ENCODE assay signal across 8 mouse cellular contexts in the genomic region with DNA sequence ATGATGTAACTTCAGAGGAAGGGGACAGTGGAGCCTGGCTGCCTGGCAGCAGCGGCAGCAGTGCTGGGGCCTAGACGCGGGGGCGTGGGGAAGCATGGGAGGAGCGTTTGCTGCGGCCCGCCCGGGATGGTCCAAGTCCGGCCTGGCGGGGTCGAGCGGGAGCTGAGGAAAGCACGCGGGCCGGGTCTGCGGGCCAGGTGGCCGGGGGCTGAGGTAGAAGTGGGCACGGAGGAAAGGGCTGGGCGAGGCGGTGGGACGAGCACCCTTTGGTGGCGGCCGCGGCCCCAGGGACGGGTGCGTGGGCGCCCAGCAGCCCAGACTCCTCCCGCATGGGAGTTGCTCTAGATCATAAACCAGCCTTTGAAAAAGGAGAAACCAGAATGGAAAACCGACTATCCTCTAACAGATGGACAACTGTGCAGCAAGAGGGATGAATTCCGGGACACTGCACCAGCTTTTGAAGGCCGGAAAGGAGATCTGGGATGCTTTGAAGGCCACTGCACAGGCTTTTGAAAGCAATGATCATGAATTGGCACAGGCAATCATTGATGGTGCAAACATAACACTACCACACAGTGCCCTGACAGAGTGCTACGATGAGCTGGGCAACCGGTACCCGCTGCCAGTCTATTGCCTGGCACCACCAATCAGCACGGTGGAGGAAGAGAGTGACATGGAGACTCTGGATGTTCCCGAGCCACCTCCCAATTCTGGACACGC. TPM values are rescaled to one million over a fixed set of nuclear protein-coding genes. Genes with fewer than 3 reads are reported as not detected.
DNase-seq lines count a peak whose midpoint lies in the region; ATAC-seq and TF ChIP-seq lines count a peak whose summit lies in the region.

No protein-coding gene starts in this region.

- no peak overlapping the region for H3K4me3 ChIP-seq in CH12.LX (replicated peaks in 1 of 3; ENCODE audit: low read depth in 2 of 3, low read length in 2 of 3, poor library complexity in 1 of 3)
- H3K4me3 ChIP-seq in kidney, embryonic 15.5 days (replicated peaks): peak overlapping the region; percentile 58
- peak overlapping the region; percentile 59 for H3K4me3 ChIP-seq in lung, adult 2 months (replicated peaks; ENCODE audit: extremely low read depth, low read depth, low read length)
- peak overlapping the region; percentile 22; the same call in 1 of the 2 replicates for H3K4me3 ChIP-seq in neural tube, embryonic 14.5 days (ENCODE audit: low read depth, low read length)

- H3K4me2 ChIP-seq in CH12.LX (ENCODE audit: insufficient read depth, low read depth, poor library complexity, severe bottlenecking): no peak overlapping the region
- peak overlapping the region; percentile 90 for H3K4me2 ChIP-seq in kidney, embryonic 15.5 days
- H3K4me2 ChIP-seq in neural tube, embryonic 14.5 days (ENCODE audit: low read depth, low read length): peak overlapping the region; percentile 55

- H3K36me3 ChIP-seq in CH12.LX (replicated peaks in 1 of 2; ENCODE audit: control insufficient read depth in 1 of 2, insufficient read depth in 1 of 2, low read length in 1 of 2): peaks cover 8 to 23% of the 10 kb centered on the region in 2 experiments
- peaks cover 13% of the 10 kb centered on the region for H3K36me3 ChIP-seq in kidney, embryonic 15.5 days
- peaks cover 4% of the 10 kb centered on the region; the same call in 1 of the 2 replicates for H3K36me3 ChIP-seq in neural tube, embryonic 14.5 days (ENCODE audit: control insufficient read depth, insufficient read depth, low read length)

- no peak for DNase-seq in CH12.LX (ENCODE audit: extremely low read depth)
- DNase-seq in Muller cell, postnatal 12 days (ENCODE audit: inconsistent ontology term): peak; percentile 86
- DNase-seq in embryo, embryonic 10 days (ENCODE audit: low spot score): peak; percentile 78
- DNase-seq in heart, adult 9 months (ENCODE audit: low spot score in 2 of 2): peak; percentile 25 to 29
- DNase-seq in lung, adult 2 months: no peak
- no peak for DNase-seq in frontal cortex, postnatal 14 days (ENCODE audit: low spot score in 2 of 2)

- no peak for TF ChIP-seq RAD21 in CH12.LX (IDR thresholded peaks at IDR 0.05; ENCODE audit: low read depth, low read length)

- 14% methylated on average over 37 of the region's 37 CpGs for WGBS in kidney, embryonic 15.5 days
- 19% methylated on average over 37 of the region's 37 CpGs for WGBS in lung, adult 2 months
- WGBS in neural tube, embryonic 14.5 days: 29% methylated on average over 37 of the region's 37 CpGs

- H3K9ac ChIP-seq in CH12.LX (ENCODE audit: insufficient read depth, low read depth): no peak overlapping the region
- H3K9ac ChIP-seq in kidney, embryonic 15.5 days: peak overlapping the region; percentile 73
- peak overlapping the region; percentile 42; the same call in 1 of the 2 replicates for H3K9ac ChIP-seq in neural tube, embryonic 14.5 days (replicated peaks; ENCODE audit: low read depth, low read length)

- ATAC-seq in kidney, embryonic 15.5 days (replicated peaks; ENCODE audit: low FRiP score): peak; percentile 95
- ATAC-seq in neural tube, embryonic 14.5 days (ENCODE audit: low read depth): peak; percentile 71

- no peak for TF ChIP-seq EP300 in CH12.LX (IDR thresholded peaks at IDR 0.05; ENCODE audit: low read length)

- dilution Hi-C loops in CH12.LX (cut with MboI; ENCODE audit: extremely low pct_ligation_motif_present, extremely low pct_unique_long_range_greater_than_20kb, low sequenced_read_pairs): no loop called here

- no peaks in the 10 kb centered on the region for H3K27me3 ChIP-seq in CH12.LX (replicated peaks)
- no peaks in the 10 kb centered on the region for H3K27me3 ChIP-seq in kidney, embryonic 15.5 days
- no peaks in the 10 kb centered on the region for H3K27me3 ChIP-seq in neural tube, embryonic 14.5 days (ENCODE audit: control insufficient read depth, insufficient read depth, low read length)

- H3K9me3 ChIP-seq in CH12.LX (replicated peaks; ENCODE audit: low read length): no peaks in the 10 kb centered on the region
- no peaks in the 10 kb centered on the region for H3K9me3 ChIP-seq in kidney, embryonic 15.5 days (replicated peaks)
- no peaks in the 10 kb centered on the region for H3K9me3 ChIP-seq in neural tube, embryonic 14.5 days (ENCODE audit: control insufficient read depth, low read length)

- in situ Hi-C loops in CH12.LX (cut with MboI; ENCODE audit: low pct_ligation_motif_present, low pct_unique_long_range_greater_than_20kb, low sequenced_read_pairs): no loop called here

- TF ChIP-seq POLR2A in CH12.LX (IDR thresholded peaks at IDR 0.05; ENCODE audit: low read depth, low read length): no peak
- TF ChIP-seq POLR2A in lung, adult 2 months (IDR thresholded peaks at IDR 0.05; ENCODE audit: borderline replicate concordance, extremely low read depth, low read depth, low read length): no peak

- H3K27ac ChIP-seq in CH12.LX (ENCODE audit: insufficient read depth, low read depth): peak overlapping the region; percentile 17; the same call in 1 of the 2 replicates
- peak overlapping the region; percentile 89 for H3K27ac ChIP-seq in kidney, embryonic 15.5 days
- peak overlapping the region; percentile 16; the same call in 1 of the 2 replicates for H3K27ac ChIP-seq in neural tube, embryonic 14.5 days (ENCODE audit: low read depth, low read length)

- H3K4me1 ChIP-seq in CH12.LX (ENCODE audit: control insufficient read depth in 1 of 2, insufficient read depth in 2 of 2): no peaks in the 10 kb centered on the region
- H3K4me1 ChIP-seq in kidney, embryonic 15.5 days: peaks cover 15% of the 10 kb centered on the region
- H3K4me1 ChIP-seq in lung, adult 2 months (ENCODE audit: control insufficient read depth, insufficient read depth, low read length): peaks cover 16% of the 10 kb centered on the region
- H3K4me1 ChIP-seq in neural tube, embryonic 14.5 days (ENCODE audit: control insufficient read depth, insufficient read depth, low read length): 0 out of 2 replicates have a peak, but pooled peaks cover 6% of the 10 kb centered on the region

- no peak for TF ChIP-seq CTCF in CH12.LX (conservative IDR thresholded peaks at IDR 0.05 in 1 of 2, IDR thresholded peaks at IDR 0.05 in 1 of 2; ENCODE audit: low read depth in 2 of 2, low read length in 2 of 2)
- no peak for TF ChIP-seq CTCF in lung, adult 2 months (IDR thresholded peaks at IDR 0.05; ENCODE audit: insufficient read depth, low read length)

- H3K79me2 ChIP-seq in CH12.LX (replicated peaks; ENCODE audit: control insufficient read depth, extremely low read depth, insufficient read depth, poor library complexity, severe bottlenecking): no peaks in the 10 kb centered on the region

TF ChIP-seq in CH12.LX, 34 proteins besides CTCF, POLR2A, EP300 and RAD21:
- no peak for TF ChIP-seq TCF12 (IDR thresholded peaks at IDR 0.05; ENCODE audit: low read depth, low read length)
- TF ChIP-seq CHD1 (IDR thresholded peaks at IDR 0.05; ENCODE audit: low read depth, low read length): no peak
- no peak for TF ChIP-seq ZKSCAN1 (IDR thresholded peaks at IDR 0.05; ENCODE audit: borderline replicate concordance, low read depth, low read length)
- TF ChIP-seq RCOR1 (conservative IDR thresholded peaks at IDR 0.05; ENCODE audit: low read depth, low read length): no peak
- no peak for TF ChIP-seq NELFE (IDR thresholded peaks at IDR 0.05; ENCODE audit: low read depth, low read length)
- TF ChIP-seq ETS1 (conservative IDR thresholded peaks at IDR 0.05; ENCODE audit: low read depth, low read length): no peak
- TF ChIP-seq GABPA (IDR thresholded peaks at IDR 0.05; ENCODE audit: insufficient replicate concordance, low read depth, low read length): no peak
- TF ChIP-seq CHD2 (IDR thresholded peaks at IDR 0.05; ENCODE audit: low read length): no peak
- no peak for TF ChIP-seq E2F4 (IDR thresholded peaks at IDR 0.05; ENCODE audit: insufficient replicate concordance, low read depth, low read length)
- no peak for TF ChIP-seq SIN3A (IDR thresholded peaks at IDR 0.05; ENCODE audit: low read length)
- no peak for TF ChIP-seq UBTF (IDR thresholded peaks at IDR 0.05; ENCODE audit: low read depth, low read length)

RNA-seq across cellular contexts. Expression of a gene that starts 12.0 kb away (rescaled TPM):
- total RNA-seq in CH12.LX (2012; rRNA removed): not detected in 2 replicates
- not detected in 2 replicates for total RNA-seq in CH12.LX (2014; rRNA removed)
- not detected in 2 replicates for polyA plus RNA-seq in CH12.LX (2012; ENCODE audit: insufficient read length, low read depth)
- not detected in 2 replicates for polyA plus RNA-seq in kidney, embryonic 15.5 days (2015; fragmentation: Nextera tagmentation; extraction: Ambion mirVana)
- polyA plus RNA-seq in lung, adult 2 months (2012; rRNA removed): 2.2 and 2.8 TPM in 2 replicates
- not detected in 2 replicates for polyA plus RNA-seq in neural tube, embryonic 14.5 days (2014; fragmentation: Nextera tagmentation; extraction: Ambion mirVana)

RNA-seq across cellular contexts. Expression of a gene that starts 58.6 kb away (rescaled TPM):
- total RNA-seq in CH12.LX (2012; rRNA removed) (131 and 141 TPM in 2 replicates), CH12.LX (2014; rRNA removed) (277 and 286 TPM in 2 replicates)
- polyA plus RNA-seq in CH12.LX (2012; ENCODE audit: insufficient read length, low read depth): 122 and 135 TPM in 2 replicates
- 208 and 216 TPM in 2 replicates for polyA plus RNA-seq in kidney, embryonic 15.5 days (2015; fragmentation: Nextera tagmentation; extraction: Ambion mirVana)
- polyA plus RNA-seq in lung, adult 2 months (2012; rRNA removed): 183 and 200 TPM in 2 replicates
- 241 and 279 TPM in 2 replicates for polyA plus RNA-seq in neural tube, embryonic 14.5 days (2014; fragmentation: Nextera tagmentation; extraction: Ambion mirVana)

Comparison
In these comparisons a context has a peak if more than half of its experiments do, and no peak if none do; other contexts are left out.
1. DNase-seq: peak in Muller cell, postnatal 12 days (single experiment), embryo, embryonic 10 days (single experiment) and heart, adult 9 months (2 of 2); none in CH12.LX (single experiment), lung, adult 2 months (single experiment) and frontal cortex, postnatal 14 days (0 of 2).
2. H3K27ac ChIP-seq: peak in every context shown above with its lines; median percentile 89 in kidney, embryonic 15.5 days; 17 in CH12.LX; 16 in neural tube, embryonic 14.5 days.
3. H3K4me3 ChIP-seq: peak in kidney, embryonic 15.5 days (single experiment), lung, adult 2 months (single experiment) and neural tube, embryonic 14.5 days (single experiment); none in CH12.LX (0 of 3).